Mouse (Mus musculus): ENCODE results near the gene Tenm4. TPM values are rescaled to one million over a fixed set of nuclear protein-coding genes. Genes with fewer than 3 reads are reported as not detected.
A peak's percentile ranks its signal among the peaks of the same experiment; 100 is the strongest.

Gene Tenm4
- total and polyA plus RNA-seq, 2 experiments: 0.09 to 0.11 TPM

GRCm38 (mm10) chr7:96222569-96222968 lies 51.5 kb downstream of the Tenm4 start:
- no peak for DNase-seq (ENCODE audit: extremely low read depth, low read depth, low spot score)
- no peak for TF ChIP-seq POLR2A (IDR thresholded peaks at IDR 0.05; ENCODE audit: extremely low read depth, insufficient read depth, low read length)
- no peak for TF ChIP-seq CTCF (IDR thresholded peaks at IDR 0.05; ENCODE audit: low read depth, low read length)
- Histone ChIP-seq H3K4me1 (ENCODE audit: control insufficient read depth, insufficient read depth, low read length) (no peaks in the 10 kb centered on the region), H3K27ac (replicated peaks; ENCODE audit: insufficient read depth, low read depth, low read length) (no peak overlapping the region), H3K9ac (ENCODE audit: low read depth, low read length) (no peak overlapping the region), H3K79me2 (ENCODE audit: control insufficient read depth, insufficient read depth, low read length) (no peaks in the 10 kb centered on the region), H3K4me3 (ENCODE audit: insufficient read depth, low read depth, low read length) (no peak overlapping the region), H3K36me3 (ENCODE audit: control insufficient read depth, insufficient read depth, low read length) (no peaks in the 10 kb centered on the region), H3K27me3 (ENCODE audit: control insufficient read depth, insufficient read depth, low read length) (peaks cover 7% of the 10 kb centered on the region)
- 95% methylated on average over 1 of the region's 1 CpGs for WGBS

GRCm38 (mm10) chr7:96228562-96229268 lies 57.7 kb downstream of the Tenm4 start:
- Histone ChIP-seq H3K27ac (replicated peaks; ENCODE audit: insufficient read depth, low read depth, low read length) (no peak overlapping the region), H3K27me3 (ENCODE audit: control insufficient read depth, insufficient read depth, low read length) (peaks cover 15% of the 10 kb centered on the region), H3K4me1 (ENCODE audit: control insufficient read depth, insufficient read depth, low read length) (no peaks in the 10 kb centered on the region), H3K79me2 (ENCODE audit: control insufficient read depth, insufficient read depth, low read length) (no peaks in the 10 kb centered on the region), H3K4me3 (ENCODE audit: insufficient read depth, low read depth, low read length) (no peak overlapping the region), H3K36me3 (ENCODE audit: control insufficient read depth, insufficient read depth, low read length) (no peaks in the 10 kb centered on the region), H3K9ac (ENCODE audit: low read depth, low read length) (no peak overlapping the region)
- 83% methylated on average over 6 of the region's 6 CpGs for WGBS
- no peak for TF ChIP-seq CTCF (IDR thresholded peaks at IDR 0.05; ENCODE audit: low read depth, low read length)
- TF ChIP-seq POLR2A (IDR thresholded peaks at IDR 0.05; ENCODE audit: extremely low read depth, insufficient read depth, low read length): no peak
- DNase-seq (ENCODE audit: extremely low read depth, low read depth, low spot score): no peak

GRCm38 (mm10) chr7:96230006-96230719 lies 59.1 kb downstream of the Tenm4 start:
- Histone ChIP-seq H3K27me3 (ENCODE audit: control insufficient read depth, insufficient read depth, low read length) (peaks cover 12% of the 10 kb centered on the region; the same call in 1 of the 2 replicates), H3K27ac (replicated peaks; ENCODE audit: insufficient read depth, low read depth, low read length) (no peak overlapping the region), H3K9ac (ENCODE audit: low read depth, low read length) (no peak overlapping the region), H3K4me3 (ENCODE audit: insufficient read depth, low read depth, low read length) (no peak overlapping the region), H3K36me3 (ENCODE audit: control insufficient read depth, insufficient read depth, low read length) (no peaks in the 10 kb centered on the region), H3K79me2 (ENCODE audit: control insufficient read depth, insufficient read depth, low read length) (no peaks in the 10 kb centered on the region), H3K4me1 (ENCODE audit: control insufficient read depth, insufficient read depth, low read length) (no peaks in the 10 kb centered on the region)
- TF ChIP-seq POLR2A (IDR thresholded peaks at IDR 0.05; ENCODE audit: extremely low read depth, insufficient read depth, low read length): no peak
- TF ChIP-seq CTCF (IDR thresholded peaks at IDR 0.05; ENCODE audit: low read depth, low read length): no peak
- no peak for DNase-seq (ENCODE audit: extremely low read depth, low read depth, low spot score)
- WGBS: 76% methylated on average over 8 of the region's 8 CpGs

GRCm38 (mm10) chr7:96230720-96231241 lies 59.7 kb downstream of the Tenm4 start:
- 47% methylated on average over 9 of the region's 9 CpGs for WGBS
- TF ChIP-seq POLR2A (IDR thresholded peaks at IDR 0.05; ENCODE audit: extremely low read depth, insufficient read depth, low read length) (no peak), CTCF (IDR thresholded peaks at IDR 0.05; ENCODE audit: low read depth, low read length) (no peak)
- Histone ChIP-seq H3K36me3 (ENCODE audit: control insufficient read depth, insufficient read depth, low read length) (no peaks in the 10 kb centered on the region), H3K79me2 (ENCODE audit: control insufficient read depth, insufficient read depth, low read length) (no peaks in the 10 kb centered on the region), H3K27ac (replicated peaks; ENCODE audit: insufficient read depth, low read depth, low read length) (no peak overlapping the region), H3K27me3 (ENCODE audit: control insufficient read depth, insufficient read depth, low read length) (peaks cover 12% of the 10 kb centered on the region; the same call in 1 of the 2 replicates), H3K4me1 (ENCODE audit: control insufficient read depth, insufficient read depth, low read length) (no peaks in the 10 kb centered on the region), H3K4me3 (ENCODE audit: insufficient read depth, low read depth, low read length) (no peak overlapping the region), H3K9ac (ENCODE audit: low read depth, low read length) (no peak overlapping the region)
- no peak for DNase-seq (ENCODE audit: extremely low read depth, low read depth, low spot score)

- H3K4me3 ChIP-seq (ENCODE audit: insufficient read depth, low read depth, low read length): no peak overlapping the region
- no peaks in the 10 kb centered on the region for H3K79me2 ChIP-seq (ENCODE audit: control insufficient read depth, insufficient read depth, low read length)
- H3K9ac ChIP-seq (ENCODE audit: low read depth, low read length): no peak overlapping the region
- no peaks in the 10 kb centered on the region for H3K4me1 ChIP-seq (ENCODE audit: control insufficient read depth, insufficient read depth, low read length)
- peaks cover 12% of the 10 kb centered on the region; the same call in 1 of the 2 replicates for H3K27me3 ChIP-seq (ENCODE audit: control insufficient read depth, insufficient read depth, low read length)
- DNase-seq (ENCODE audit: extremely low read depth, low read depth, low spot score): peak; percentile 86
- TF ChIP-seq CTCF (IDR thresholded peaks at IDR 0.05; ENCODE audit: low read depth, low read length) (no peak), POLR2A (IDR thresholded peaks at IDR 0.05; ENCODE audit: extremely low read depth, insufficient read depth, low read length) (no peak)
- WGBS: 21% methylated on average over 6 of the region's 6 CpGs
- H3K27ac ChIP-seq (replicated peaks; ENCODE audit: insufficient read depth, low read depth, low read length): no peak overlapping the region
- no peaks in the 10 kb centered on the region for H3K36me3 ChIP-seq (ENCODE audit: control insufficient read depth, insufficient read depth, low read length)
These were observed 64.8 kb downstream of the Tenm4 start for GRCm38 (mm10) chr7:96235847-96236246.

All from liver, adult 2 months (tissue).